Mouse (Mus musculus) erythroblast, embryonic 14.5 days (primary cell): ENCODE results near the gene Fat3.

ENCODE experiments used
- GATA1 ChIP-seq: IDR thresholded peaks from 2 replicates; pipeline ENCODE4 v1.6.1; 2012; ENCODE audit warnings: low read length, inconsistent platforms, mixed read lengths
- TAL1 ChIP-seq: IDR thresholded peaks from 3 replicates; pipeline ENCODE4 v1.6.1; 2012; ENCODE audit warnings: low read length, inconsistent platforms, mixed read lengths

GRCm38 (mm10) chr9:15927378-15928083 is 573.6 kb downstream of the Fat3 start:
- TF ChIP-seq TAL1: no peak
- no peak for TF ChIP-seq GATA1
